Mouse (Mus musculus): Measurements from ENCODE around the gene Rbm20. TPM values are rescaled to one million over a fixed set of nuclear protein-coding genes. Genes with fewer than 3 reads are reported as not detected.

Rbm20 gene
- total RNA-seq, 2 experiments from 2014 or later: 2.1 to 3.0 TPM

- DNase-seq (ENCODE audit: low spot score in 2 of 2): no peak
Measured at GRCm38 (mm10) chr19:53870568-53870967, 193.5 kb downstream of the Rbm20 start.

GRCm38 (mm10) chr19:53871502-53871901, 194.4 kb downstream of the Rbm20 start:
- no peak for DNase-seq (ENCODE audit: low spot score in 2 of 2)

- DNase-seq (ENCODE audit: low spot score in 2 of 2): no peak
Measured at GRCm38 (mm10) chr19:53872994-53873713, 196.0 kb downstream of the Rbm20 start.

GRCm38 (mm10) chr19:53875246-53875645, 198.1 kb downstream of the Rbm20 start:
- no peak for DNase-seq (ENCODE audit: low spot score in 2 of 2)

- DNase-seq (ENCODE audit: low spot score in 2 of 2): no peak
Measured at GRCm38 (mm10) chr19:53877779-53878178, 200.7 kb downstream of the Rbm20 start.

GRCm38 (mm10) chr19:53880460-53880859, 203.4 kb downstream of the Rbm20 start:
- no peak for DNase-seq (ENCODE audit: low spot score in 2 of 2)

GRCm38 (mm10) chr19:53881786-53882185, 204.7 kb downstream of the Rbm20 start:
- no peak for DNase-seq (ENCODE audit: low spot score in 2 of 2)

GRCm38 (mm10) chr19:53885450-53885849, 208.3 kb downstream of the Rbm20 start:
- no peak for DNase-seq (ENCODE audit: low spot score in 2 of 2)

- DNase-seq (ENCODE audit: low spot score in 2 of 2): no peak
Measured at GRCm38 (mm10) chr19:53886576-53887370, 209.7 kb downstream of the Rbm20 start.

GRCm38 (mm10) chr19:53887822-53888221, 210.7 kb downstream of the Rbm20 start:
- no peak for DNase-seq (ENCODE audit: low spot score in 2 of 2)

GRCm38 (mm10) chr19:53888331-53888730, 211.2 kb downstream of the Rbm20 start:
- no peak for DNase-seq (ENCODE audit: low spot score in 2 of 2)

GRCm38 (mm10) chr19:53889555-53889954, 212.4 kb downstream of the Rbm20 start:
- no peak for DNase-seq (ENCODE audit: low spot score in 2 of 2)

GRCm38 (mm10) chr19:53890274-53890673, 213.2 kb downstream of the Rbm20 start:
- no peak for DNase-seq (ENCODE audit: low spot score in 2 of 2)

- DNase-seq (ENCODE audit: low spot score in 2 of 2): no peak
Measured at GRCm38 (mm10) chr19:53890781-53891251, 213.7 kb downstream of the Rbm20 start.

- no peak for DNase-seq (ENCODE audit: low spot score in 2 of 2)
Measured at GRCm38 (mm10) chr19:53891569-53891968, 214.5 kb downstream of the Rbm20 start.

- no peak for DNase-seq (ENCODE audit: low spot score in 2 of 2)
Measured at GRCm38 (mm10) chr19:53892061-53892460, 215.0 kb downstream of the Rbm20 start, which contains the start of gene Pdcd4. TSS of gene Pdcd4 (plus strand) at chr19:53892231.

- DNase-seq (ENCODE audit: low spot score in 2 of 2): no peak
Measured at GRCm38 (mm10) chr19:53892838-53893359, 215.8 kb downstream of the Rbm20 start.

- DNase-seq (ENCODE audit: low spot score in 2 of 2): peak in 1 of 2 experiments; percentile 42
Measured at GRCm38 (mm10) chr19:53893711-53894171, 216.6 kb downstream of the Rbm20 start.

GRCm38 (mm10) chr19:53894538-53895121, 217.5 kb downstream of the Rbm20 start:
- no peak for DNase-seq (ENCODE audit: low spot score in 2 of 2)

- DNase-seq (ENCODE audit: low spot score in 2 of 2): no peak
Measured at GRCm38 (mm10) chr19:53898046-53898445, 220.9 kb downstream of the Rbm20 start.

GRCm38 (mm10) chr19:53898498-53898897, 221.4 kb downstream of the Rbm20 start:
- DNase-seq (ENCODE audit: low spot score in 2 of 2): no peak
